Mouse (Mus musculus): ENCODE results near the gene B3gnt2.

Gene B3gnt2

DNA sequence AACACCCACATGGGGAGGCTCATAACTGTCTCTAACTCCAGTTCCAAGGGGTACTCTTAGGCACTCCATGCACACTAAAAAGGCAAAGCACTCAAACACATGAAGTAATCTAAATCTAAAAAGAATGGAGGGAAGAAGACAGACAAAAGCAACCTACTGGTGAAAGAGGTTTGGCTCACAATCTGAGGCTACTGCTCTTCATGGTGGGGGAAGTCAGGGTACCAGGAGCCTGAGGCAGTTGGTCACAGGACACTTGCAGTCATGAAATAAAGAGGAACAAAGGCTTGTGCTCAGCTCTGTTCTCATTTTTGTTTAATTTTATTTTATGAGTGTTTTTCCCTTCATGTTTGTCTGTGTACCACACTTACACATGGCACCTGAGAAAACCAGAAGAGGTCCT is 45.6 kb downstream of the B3gnt2 start:
- DNase-seq (ENCODE audit: low read depth, low spot score), result no peak

DNA sequence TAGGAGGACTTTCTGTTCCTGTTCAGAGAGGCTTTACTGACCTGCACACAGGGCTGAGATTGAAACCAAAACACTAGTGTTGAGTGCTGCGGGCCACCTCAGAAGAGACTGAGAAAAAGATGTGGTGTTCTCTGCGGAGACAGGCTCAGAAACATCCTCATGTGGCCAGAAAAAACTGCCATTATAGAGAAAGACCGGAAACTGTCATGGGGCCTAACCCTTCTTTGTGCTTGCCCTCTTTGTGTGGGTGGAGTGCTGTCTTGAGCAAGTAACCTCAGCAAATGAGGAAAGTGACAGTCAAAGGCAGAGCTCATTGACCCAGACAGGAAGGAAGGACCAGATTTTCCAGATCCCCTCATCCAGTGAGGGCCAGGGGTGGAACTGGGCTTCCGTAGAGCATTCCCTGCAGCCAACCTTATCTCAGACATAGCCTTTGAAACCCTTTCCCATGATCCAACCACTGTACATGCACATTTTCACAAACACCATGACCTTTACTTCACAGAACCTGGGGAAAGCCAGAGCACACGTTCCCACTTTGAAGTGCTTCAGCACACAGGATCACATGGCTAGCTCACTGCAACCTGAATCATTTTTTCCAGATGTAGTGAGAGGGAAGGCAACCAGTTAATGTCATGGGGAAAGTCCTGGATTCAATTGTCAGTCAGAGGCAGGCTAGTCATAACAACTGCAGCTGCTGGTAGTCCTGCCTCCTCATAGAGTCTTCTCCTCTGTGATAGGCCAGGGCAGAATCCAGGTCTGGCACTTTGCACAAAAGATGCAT is 46.6 kb downstream of the B3gnt2 start:
- no peak for DNase-seq (ENCODE audit: low read depth, low spot score)

DNA sequence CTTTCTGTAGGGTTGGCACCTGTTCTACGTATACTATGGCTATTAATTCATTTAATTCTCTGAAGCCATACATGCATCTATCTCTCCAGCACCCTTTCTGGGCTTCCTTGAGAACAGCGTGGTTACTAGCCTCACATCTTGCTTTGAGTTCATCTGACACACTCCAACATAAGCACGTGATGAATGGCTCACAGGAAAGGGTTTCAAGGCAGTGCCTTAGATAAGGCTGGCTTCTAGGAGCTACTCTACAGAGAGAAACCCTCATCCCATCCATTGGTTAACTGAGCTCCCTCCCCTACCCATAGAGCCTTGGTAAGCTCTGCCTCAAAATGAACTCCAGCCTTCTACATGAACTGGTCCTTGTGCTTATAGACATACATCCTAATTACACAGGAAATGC is 47.3 kb downstream of the B3gnt2 start:
- no peak for DNase-seq (ENCODE audit: low read depth, low spot score)

DNA sequence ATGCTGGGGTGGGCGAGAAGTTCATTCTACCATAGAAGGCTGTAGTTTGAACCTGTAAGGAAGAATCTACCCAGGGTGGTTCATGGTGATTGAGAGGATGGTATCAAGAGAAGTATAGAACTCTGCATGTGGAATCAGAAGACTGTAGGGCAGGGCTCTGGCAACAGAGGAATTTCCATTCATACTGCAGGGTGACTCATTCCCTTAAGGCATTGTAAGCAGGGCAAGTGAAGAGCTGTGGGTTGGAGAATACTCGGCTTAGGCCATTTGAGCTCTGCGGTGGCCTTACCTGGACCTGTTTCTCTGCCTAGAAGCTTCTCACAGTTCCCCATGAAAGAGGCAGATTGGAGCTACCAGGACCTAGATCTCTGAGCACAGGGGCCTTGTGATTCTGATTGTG is 49.3 kb downstream of the B3gnt2 start:
- DNase-seq (ENCODE audit: low read depth, low spot score), result no peak

DNA sequence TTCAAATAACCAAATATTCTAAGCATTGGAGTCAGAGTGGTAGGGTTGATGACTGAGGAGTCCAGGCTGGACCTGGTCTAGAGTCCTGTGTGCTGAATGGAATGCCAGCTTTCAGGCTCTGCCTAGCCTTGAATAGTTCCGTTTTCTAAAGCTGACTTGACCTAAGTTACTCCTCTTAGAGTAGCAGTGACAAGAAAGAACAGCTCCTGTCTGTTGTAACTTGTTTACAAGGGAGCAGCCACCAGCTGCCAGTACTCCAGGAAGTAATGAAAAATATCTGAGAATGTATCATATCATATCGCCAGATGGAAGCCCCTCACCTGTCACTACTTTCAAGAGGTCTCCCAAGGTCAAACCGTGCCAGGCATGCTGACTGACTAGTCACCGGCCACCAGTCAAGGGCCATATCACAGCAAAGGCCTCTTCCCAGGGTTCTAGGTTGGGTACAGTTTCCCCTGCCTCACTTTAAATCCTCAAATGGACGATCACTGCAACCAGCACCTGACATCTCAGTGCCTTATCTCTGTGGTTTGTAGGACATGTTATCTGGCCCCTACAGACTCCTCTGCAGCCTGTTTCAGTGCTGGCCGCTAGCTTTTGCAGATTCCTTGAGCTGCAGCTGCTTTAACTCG is 51.2 kb downstream of the B3gnt2 start:
- DNase-seq (ENCODE audit: low read depth, low spot score), result no peak

DNA sequence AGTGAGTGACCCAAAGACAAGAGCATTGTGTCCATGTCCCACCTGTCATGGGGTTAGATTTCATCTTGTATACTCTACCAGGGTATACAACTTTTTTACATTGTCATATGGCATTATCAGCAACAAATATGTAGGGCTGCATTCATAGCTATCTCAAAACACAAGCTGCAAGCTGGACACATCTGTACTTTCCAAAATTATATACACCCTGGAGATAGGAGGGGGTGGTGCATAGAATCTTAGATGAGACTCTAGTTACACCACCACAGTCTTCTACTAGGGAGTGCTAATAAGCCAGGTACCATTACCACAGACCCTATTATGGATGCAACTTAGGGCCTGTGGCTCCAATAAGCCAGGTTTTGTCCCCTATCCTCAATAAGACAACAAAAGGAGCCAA is 52.7 kb downstream of the B3gnt2 start:
- no peak for DNase-seq (ENCODE audit: low read depth, low spot score)

DNA sequence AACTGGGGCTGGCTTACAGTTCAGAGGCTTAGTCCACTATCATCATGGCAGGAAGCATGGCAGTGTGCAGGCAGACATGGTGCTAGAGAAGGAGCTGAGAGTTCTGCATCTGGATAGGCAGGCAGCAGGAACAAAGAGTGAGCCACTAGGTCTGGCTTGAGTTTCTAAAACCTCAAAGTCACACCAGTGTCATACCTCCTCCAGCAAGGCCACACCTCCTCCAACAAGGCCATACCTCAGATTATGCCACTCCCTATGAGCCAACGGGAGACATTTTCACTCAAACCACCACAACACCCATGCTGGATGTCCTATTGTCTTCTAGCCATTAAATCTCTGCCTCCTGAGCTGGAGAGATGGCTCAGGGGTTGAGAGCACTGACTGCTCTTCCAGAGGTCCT is 55.6 kb downstream of the B3gnt2 start:
- no peak for DNase-seq (ENCODE audit: low read depth, low spot score)

DNA sequence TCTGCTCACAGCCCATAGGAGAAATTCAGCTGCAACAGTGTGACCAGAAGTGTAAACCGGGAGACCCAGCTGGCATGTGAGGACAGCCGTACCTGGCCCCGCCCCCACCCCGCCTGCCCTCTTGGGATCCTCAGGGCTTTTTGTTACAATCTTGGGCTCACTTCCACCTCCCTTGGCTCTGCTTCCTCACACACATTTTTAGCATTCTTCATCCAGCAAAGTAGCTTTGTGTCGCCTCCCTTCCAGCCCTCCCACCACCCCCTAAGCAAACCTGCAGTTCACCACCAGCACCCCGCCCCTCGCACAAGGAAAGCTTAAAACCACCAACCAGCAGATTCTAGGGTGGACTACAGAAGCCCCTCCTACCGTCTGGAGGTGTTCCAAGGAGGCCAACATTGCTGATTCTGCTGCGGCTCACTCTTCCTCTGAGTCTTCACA is 60.8 kb downstream of the B3gnt2 start:
- DNase-seq (ENCODE audit: low read depth, low spot score), result no peak

DNA sequence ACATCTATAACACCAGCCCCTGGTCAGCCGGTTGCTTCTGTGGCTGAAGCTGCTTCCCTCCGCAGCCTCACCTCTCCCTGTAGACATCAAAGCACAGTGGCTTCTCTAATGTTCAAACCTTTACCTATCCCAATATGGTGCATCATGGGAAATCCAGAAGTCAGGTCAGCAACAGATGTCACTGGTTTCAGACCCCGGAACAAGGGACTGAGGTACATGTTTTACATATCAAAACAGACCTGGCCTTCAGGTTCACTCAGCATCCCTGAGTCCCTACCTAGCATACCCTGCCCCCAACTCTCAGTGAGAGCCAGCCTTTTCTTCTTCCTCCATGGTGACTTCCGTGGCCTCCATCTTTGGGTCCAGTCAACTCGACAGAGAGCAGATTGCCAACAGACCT is 61.8 kb downstream of the B3gnt2 start:
- no peak for DNase-seq (ENCODE audit: low read depth, low spot score)

DNA sequence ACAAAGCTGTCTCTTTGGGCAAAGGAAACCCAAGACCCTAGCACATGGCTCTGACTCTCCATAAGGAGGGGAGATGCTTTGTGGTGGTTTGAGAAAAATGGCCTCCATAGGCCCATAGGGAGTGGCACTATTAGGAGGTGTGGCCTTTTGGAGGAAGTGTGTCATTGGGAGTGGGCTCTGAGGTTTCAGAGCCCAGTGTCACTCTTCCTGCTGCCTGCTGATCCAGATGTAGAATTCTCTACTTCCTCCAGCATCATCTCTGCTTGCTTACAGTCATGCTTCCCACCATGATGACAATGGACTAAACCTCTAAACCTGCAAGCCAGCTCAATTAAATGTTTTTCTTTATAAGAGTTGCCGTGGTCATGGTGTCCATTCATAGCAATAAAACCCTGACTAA is 66.0 kb downstream of the B3gnt2 start:
- no peak for DNase-seq (ENCODE audit: low read depth, low spot score)

DNA sequence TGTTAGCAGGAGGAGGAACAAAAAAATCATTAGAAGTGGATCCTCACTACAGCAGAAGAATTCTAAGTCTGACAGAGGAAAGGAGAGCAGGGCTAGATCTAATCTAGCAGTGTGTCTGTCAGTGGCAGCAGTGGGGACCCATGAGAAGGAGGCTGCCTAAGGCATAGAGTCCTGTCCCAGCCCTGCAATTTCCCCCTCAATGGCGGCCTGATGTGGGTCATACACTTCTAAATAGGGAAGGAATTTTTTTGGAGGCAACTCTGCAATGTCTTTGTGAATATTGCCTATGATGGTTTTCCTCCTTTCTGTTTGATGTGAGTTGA is 66.9 kb downstream of the B3gnt2 start:
- DNase-seq (ENCODE audit: low read depth, low spot score), result no peak

DNA sequence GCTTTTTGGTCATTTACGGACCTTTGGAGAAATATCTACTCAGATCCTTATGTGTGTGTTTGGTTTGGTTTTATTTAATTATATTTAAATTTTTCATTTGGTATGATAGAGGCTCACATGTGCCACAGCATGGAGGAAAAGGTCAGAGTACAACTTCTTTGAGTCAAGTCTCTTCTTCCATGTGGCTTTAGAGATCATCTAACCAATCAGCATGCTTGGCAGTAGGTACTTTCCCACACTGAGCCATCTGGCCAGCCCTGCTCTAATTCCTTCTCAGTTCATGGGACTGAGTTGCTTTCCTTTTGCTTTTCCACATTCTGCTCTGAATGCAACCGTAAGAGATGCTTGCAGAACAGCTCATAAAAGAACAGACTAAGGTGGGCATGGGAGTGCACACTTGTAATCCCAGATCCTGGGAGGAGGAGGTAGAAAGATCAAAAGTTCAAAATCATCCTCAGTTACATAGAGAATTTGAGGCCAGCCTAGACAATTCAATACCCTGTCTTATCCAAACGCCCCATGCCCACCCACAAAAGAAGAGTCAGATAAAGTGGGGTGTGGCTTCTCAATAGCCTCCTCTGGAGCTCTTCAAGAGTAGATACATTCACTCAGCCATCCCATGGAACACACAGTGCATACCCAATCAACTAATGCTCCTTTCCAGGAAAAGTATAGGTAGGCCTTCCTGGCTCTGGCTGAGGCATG is 67.4 kb downstream of the B3gnt2 start:
- no peak for DNase-seq (ENCODE audit: low read depth, low spot score)

DNA sequence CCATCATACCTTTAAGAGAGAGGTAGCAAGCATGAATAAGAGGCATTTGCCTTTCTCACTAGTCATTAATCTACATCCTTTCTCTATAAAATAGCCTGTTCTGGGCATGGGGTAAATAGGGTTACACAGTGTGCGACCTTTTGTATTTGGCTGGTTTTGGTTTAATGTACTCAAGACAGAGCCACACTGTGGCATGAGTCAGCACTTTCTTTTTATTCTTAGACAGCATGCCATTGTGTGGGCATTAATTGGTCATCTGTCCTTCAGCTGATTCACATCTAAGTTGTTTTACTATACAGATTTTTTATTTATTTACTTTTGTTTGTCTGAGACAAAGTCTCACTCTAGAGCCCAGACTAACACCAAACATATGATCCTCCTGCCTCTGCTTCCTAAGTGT is 68.6 kb downstream of the B3gnt2 start:
- DNase-seq (ENCODE audit: low read depth, low spot score), result no peak

DNA sequence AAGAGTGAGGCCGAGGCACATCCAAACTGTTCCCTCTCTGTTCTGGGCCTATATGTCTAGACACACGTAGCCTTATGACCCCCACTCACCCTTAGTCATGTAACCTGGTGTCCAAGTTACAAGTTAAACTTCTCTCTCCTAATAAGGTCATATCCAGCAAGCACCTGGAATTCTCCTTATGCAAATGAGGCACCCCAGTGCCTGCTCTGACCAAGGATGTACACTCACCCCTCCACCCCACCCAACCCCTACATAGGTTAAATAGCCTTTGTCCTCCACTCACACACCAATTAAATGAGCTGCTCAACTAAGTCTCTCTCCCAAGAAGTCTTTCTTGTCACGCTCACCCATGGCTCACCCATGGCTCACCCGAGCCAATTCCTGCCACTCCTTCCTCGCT is 69.0 kb downstream of the B3gnt2 start:
- no peak for DNase-seq (ENCODE audit: low read depth, low spot score)

DNA sequence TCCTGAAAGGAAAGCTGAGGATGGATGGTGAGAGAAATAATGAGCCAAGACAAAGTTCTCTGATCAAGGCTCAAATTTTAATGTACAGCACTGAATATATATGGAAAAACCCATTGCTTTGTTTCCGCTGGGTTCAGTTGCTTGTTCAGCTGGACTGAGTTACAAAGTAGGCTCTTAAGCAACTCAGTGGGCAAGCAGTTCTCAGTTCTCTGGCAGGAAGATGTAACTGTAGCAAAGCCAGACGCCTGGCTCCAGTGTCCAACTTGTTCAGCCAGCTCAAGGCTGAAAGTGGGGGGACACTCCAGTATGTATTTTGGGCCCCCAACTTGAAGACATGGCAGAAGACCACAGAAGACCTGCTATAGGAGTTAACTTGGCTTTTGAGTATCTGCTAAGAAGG is 72.9 kb downstream of the B3gnt2 start:
- no peak for DNase-seq (ENCODE audit: low read depth, low spot score)

DNA sequence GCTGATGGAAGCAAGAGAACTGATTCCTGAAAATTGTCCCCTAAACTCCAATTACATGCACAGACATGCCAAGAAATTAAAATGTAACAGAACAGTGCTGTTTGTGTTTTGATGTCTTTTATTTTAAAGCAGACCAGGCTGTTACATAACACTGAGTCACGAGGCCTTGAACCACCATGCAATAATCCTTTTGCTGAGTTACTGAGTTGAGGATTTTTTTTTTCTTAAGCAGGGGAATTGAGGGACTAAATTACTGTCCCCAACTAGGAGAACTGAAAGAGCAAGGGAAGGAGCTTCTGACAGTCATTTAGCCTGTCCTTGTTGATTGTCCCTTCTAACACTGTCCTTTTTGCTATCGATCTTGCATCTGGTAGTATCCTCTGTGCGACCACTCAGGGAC is 76.3 kb downstream of the B3gnt2 start:
- DNase-seq (ENCODE audit: low read depth, low spot score), result no peak

DNA sequence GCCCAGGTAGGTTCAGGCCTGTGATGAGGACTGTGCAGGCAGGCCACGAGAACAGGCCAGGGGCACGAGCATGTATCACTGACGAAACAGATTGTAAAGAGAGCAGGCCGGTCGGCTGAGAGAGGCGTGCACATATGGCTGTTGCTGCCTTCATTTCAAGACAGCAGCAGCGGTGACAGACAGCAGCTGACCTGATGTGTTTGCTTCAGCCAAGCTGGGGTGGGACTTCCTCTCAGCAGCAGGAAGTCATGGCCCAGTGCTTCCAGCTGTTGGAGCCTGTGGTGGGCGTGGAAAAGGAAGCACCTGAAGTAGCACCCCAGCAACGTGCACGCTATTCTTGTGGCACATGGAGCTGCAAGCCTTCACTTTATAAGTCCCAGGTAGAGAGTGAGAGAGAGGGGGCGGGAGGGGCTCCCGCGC is 78.0 kb downstream of the B3gnt2 start:
- DNase-seq (ENCODE audit: low read depth, low spot score), result no peak

DNA sequence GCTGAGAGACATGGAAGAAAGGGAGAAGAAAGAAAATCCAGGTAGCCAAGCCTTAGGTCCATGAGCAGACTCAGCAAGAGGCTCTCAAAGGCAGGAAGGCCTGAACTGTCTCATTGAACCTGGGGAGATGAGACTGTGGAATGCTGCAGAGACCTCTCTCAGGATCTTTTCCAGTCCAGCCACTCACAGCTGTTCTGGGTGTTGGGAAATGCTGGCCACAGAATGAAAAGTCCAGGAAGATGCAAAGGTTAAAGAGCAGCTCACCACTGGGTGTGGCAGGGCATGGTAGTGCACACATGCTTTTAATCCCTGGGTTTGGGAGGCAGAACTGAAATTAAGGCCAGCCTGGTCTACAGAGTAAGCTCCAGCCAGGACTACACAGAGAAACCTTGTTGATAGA is 79.6 kb downstream of the B3gnt2 start:
- no peak for DNase-seq (ENCODE audit: low read depth, low spot score)

DNA sequence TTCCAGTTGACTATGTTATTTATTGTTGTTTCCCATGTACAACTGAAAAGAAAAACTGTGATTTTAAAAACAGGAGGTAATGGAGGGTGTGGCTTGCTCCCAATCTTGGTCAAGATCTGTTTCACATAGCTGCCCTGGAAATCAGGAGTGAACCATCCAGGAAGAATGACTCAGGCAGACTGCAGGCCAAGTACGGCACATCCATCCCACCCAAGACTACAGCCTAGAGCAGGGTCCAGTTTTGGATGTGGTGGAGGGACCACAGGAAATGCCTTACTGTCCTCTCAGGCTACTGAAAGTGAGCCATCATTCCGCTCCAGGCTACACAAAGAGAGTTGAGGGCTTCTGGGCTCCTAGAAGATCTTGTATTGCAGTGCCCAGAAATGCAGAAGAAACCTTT is 80.0 kb downstream of the B3gnt2 start:
- no peak for DNase-seq (ENCODE audit: low read depth, low spot score)

DNA sequence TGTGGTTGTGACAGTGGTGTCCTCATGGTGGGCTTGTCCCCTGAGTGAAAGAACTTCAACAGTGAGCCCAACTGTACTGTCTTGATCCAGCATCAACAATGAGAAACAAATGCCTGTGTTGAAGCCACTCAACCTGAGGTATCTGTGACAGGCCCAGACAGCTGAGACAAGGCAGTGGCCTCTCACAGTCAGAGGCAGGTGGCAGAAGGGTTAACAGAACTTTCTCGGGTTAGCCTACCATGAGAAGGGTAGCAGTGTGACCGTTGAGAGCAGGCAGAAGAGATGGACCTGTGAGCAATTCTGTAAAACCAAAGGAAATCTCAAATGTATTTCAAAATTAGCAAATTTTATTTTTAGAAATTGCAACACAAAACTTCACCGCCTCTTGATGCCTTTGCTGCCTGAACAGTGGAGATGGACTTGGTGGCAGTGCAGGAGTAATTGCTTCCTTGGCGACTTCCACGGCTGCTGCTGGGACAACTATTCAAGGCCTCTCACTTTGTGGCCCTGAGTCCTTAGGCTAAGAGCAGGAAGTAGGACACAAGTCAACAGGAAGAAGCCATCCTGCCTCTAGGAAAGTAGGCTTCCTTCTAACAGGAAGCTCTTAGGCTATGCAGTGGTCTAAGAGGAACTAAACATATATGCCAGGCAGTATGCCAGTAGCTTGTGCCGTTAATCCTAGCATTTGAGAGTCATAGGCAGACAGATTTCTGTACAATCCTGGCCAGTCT is 80.8 kb downstream of the B3gnt2 start:
- no peak for DNase-seq (ENCODE audit: low read depth, low spot score)

DNA sequence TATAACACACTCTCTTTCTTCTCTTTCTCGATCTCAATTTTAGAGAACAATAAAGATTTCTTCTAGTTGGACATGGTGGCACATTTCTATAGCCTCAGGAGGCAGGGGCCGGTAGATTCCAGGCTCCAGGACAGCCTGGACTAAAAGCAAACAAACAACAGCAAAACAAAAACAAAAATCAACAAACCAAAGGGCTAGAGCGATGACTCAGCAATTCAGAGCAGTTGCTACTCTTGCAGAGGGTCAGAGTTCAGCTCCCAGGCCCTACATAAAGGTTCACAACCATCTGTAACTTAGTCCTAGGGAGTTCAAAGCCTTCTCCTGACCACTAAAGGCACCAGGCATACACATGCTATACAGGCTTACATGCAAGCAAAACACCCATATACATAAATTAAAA is 82.2 kb downstream of the B3gnt2 start:
- DNase-seq (ENCODE audit: low read depth, low spot score), result no peak

DNA sequence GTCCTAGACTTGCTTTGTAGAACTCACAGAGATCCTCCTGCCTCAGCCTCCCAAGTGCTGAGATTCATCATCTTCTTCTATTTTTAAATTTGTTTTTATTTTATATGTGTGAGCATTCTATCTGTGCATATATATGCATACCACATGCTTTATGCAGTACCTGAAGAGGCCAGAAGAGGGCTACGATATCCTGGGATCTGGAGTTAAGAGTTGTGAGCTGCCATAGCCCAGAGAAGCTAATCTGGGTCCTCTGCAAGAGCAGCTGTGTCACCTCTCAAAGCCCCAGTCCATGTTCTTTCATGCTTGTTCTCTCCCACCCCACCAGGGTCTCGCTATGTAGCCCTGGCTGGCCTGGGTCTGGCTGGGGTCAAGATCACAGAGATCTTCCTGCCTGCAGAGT is 83.2 kb downstream of the B3gnt2 start:
- no peak for DNase-seq (ENCODE audit: low read depth, low spot score)
